Mouse (Mus musculus) liver, embryonic 14.5 days (tissue): ENCODE measurements around the gene Hist1h4f.

Experiments used
- CTCF ChIP-seq: IDR thresholded peaks from 2 replicates; pipeline ENCODE4 v1.5.1; 2016; ENCODE audit warnings: antibody characterized with exemption, low read depth, control low read depth
- EP300 ChIP-seq: IDR thresholded peaks from 2 replicates; pipeline ENCODE4 v1.6.1; 2016; ENCODE audit warnings: antibody characterized with exemption, low read depth

DNA sequence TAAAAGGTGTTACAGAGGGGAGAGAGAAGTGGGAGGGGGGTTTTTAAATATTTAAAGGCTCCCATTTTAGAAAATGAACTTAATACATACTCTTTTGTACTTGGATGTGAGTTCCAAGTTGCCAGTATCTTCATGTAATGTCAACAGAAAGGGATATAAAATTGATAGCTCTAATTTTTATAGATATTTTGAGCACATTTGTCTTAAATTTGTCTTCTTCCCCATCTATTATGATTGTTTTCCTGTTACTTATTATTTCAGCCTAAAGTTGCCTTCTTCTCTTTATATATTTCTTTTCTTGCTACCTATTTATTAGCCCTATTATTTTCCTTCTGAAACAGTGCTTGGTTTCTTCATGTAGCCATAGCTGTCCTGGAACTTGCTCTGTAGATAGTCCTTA lies 1.5 kb upstream of the Hist1h4f start, which contains the start of gene Hist1h1d:
- TF ChIP-seq EP300 (no peak), CTCF (no peak)
